Mouse (Mus musculus): ENCODE results near the gene Syf2. TPM values are rescaled to one million over a fixed set of nuclear protein-coding genes. Genes with fewer than 3 reads are reported as not detected.

The Syf2 gene
- total RNA-seq, 2 experiments from 2014 or later: 43.5 to 43.7 TPM

- DNase-seq: peak; percentile 97
These were observed 7.3 kb upstream of the Syf2 start, which contains the start of gene Rsrp1 for GRCm38 (mm10) chr4:134923258-134924018. TSS of gene Rsrp1 (plus strand) at chr4:134923592.

- peak; percentile 52 for DNase-seq
These were observed 6.5 kb upstream of the Syf2 start for GRCm38 (mm10) chr4:134924019-134924741.

- DNase-seq: peak; percentile 54
These were observed 5.5 kb upstream of the Syf2 start for GRCm38 (mm10) chr4:134925206-134925605.

GRCm38 (mm10) chr4:134927815-134928463 is 2.8 kb upstream of the Syf2 start:
- no peak for DNase-seq

GRCm38 (mm10) chr4:134928464-134928836 is 2.2 kb upstream of the Syf2 start:
- DNase-seq: no peak

GRCm38 (mm10) chr4:134929536-134929935 is 1.2 kb upstream of the Syf2 start:
- no peak for DNase-seq

- no peak for DNase-seq
These were observed 508 bp upstream of the Syf2 start for GRCm38 (mm10) chr4:134930190-134930589.

- peak; percentile 41 for DNase-seq
These were observed 6.8 kb downstream of the Syf2 start for GRCm38 (mm10) chr4:134937240-134938176.

GRCm38 (mm10) chr4:134939900-134940299 is 9.2 kb downstream of the Syf2 start:
- no peak for DNase-seq

GRCm38 (mm10) chr4:134943758-134944538 is 13.2 kb downstream of the Syf2 start:
- DNase-seq: no peak

- DNase-seq: peak; percentile 69
These were observed 15.5 kb downstream of the Syf2 start for GRCm38 (mm10) chr4:134946024-134946744.

GRCm38 (mm10) chr4:134950518-134951091 is 19.9 kb downstream of the Syf2 start:
- peak; percentile 46 for DNase-seq

- peak; percentile 35 for DNase-seq
These were observed 23.8 kb downstream of the Syf2 start for GRCm38 (mm10) chr4:134954461-134954860.

- no peak for DNase-seq
These were observed 24.5 kb downstream of the Syf2 start for GRCm38 (mm10) chr4:134955196-134955595.

GRCm38 (mm10) chr4:134955845-134956244 is 25.1 kb downstream of the Syf2 start:
- DNase-seq: no peak

- peak; percentile 76 for DNase-seq
These were observed 25.6 kb downstream of the Syf2 start for GRCm38 (mm10) chr4:134956328-134956727.

GRCm38 (mm10) chr4:134963021-134963776 is 32.5 kb downstream of the Syf2 start:
- peak; percentile 34 for DNase-seq

- no peak for DNase-seq
These were observed 37.3 kb downstream of the Syf2 start for GRCm38 (mm10) chr4:134967887-134968604.

GRCm38 (mm10) chr4:134968605-134968976 is 37.9 kb downstream of the Syf2 start:
- DNase-seq: no peak

Data from gastrocnemius, postnatal 10 days (tissue).